Mouse (Mus musculus) neural tube, embryonic 12.5 days (tissue): ENCODE measurements around the gene Cpm. TPM values are rescaled to one million over a fixed set of nuclear protein-coding genes. Genes with fewer than 3 reads are reported as not detected.
"Not testable (repeated sequence)": the region's sequence is repeated elsewhere in the genome, so short reads cannot be mapped to it uniquely, and the experiment has no call there.

Source experiments
- ATAC-seq: fragments of 200-750 bp; cut with Nextera tagmentation; 2 replicates; pipeline ENCODE4 v1.8.0; 2017; ENCODE audit warnings: low read depth, mild to moderate bottlenecking, moderate TSS enrichment, moderate library complexity; ENCODE audit not compliant: low FRiP score
- H3K27ac ChIP-seq: fragments of 300-500 bp; sonication (generic); 2 replicates; pipeline ENCODE4 v1.5.1; 2016
- H3K27me3 ChIP-seq: fragments of 300-500 bp; sonication (generic); replicated peaks from 2 replicates; pipeline ENCODE4 v1.6.1; 2016; ENCODE audit warnings: mild to moderate bottlenecking
- H3K36me3 ChIP-seq: fragments of 300-500 bp; sonication (generic); 2 replicates; pipeline ENCODE4 v1.6.1; 2016; ENCODE audit warnings: mild to moderate bottlenecking
- H3K4me1 ChIP-seq: fragments of 300-500 bp; sonication (generic); 2 replicates; pipeline ENCODE4 v1.6.1; 2016
- H3K4me2 ChIP-seq: fragments of 300-500 bp; sonication (generic); replicated peaks from 2 replicates; pipeline ENCODE4 v1.6.1; 2016; ENCODE audit warnings: mild to moderate bottlenecking
- H3K4me3 ChIP-seq: fragments of 300-500 bp; sonication (generic); 2 replicates; pipeline ENCODE4 v1.5.1; 2016
- H3K9ac ChIP-seq: fragments of 300-500 bp; sonication (generic); 2 replicates; pipeline ENCODE4 v1.6.1; 2016; ENCODE audit warnings: mild to moderate bottlenecking
- H3K9me3 ChIP-seq: fragments of 300-500 bp; sonication (generic); 2 replicates; pipeline ENCODE4 v1.6.1; 2016; ENCODE audit warnings: mild to moderate bottlenecking
- WGBS: fragments of 180-500 bp; shearing (Covaris S2); methylation state at CpG from one replicate; pipeline ENCODE4 v1.1.7; 2016; 5-methylcytosine and 5-hydroxymethylcytosine counted together
- polyA plus RNA-seq: library from polyadenylated mRNA; unstranded; fragments of >200 nt; fragmentation: Nextera tagmentation; extraction: Ambion mirVana; gene quantifications from 2 replicates; pipeline ENCODE4 v1.2.1, GENCODE M21; 2016

Cpm gene
- polyA plus RNA-seq, 1 experiment from 2014 or later = 10.0 TPM

- ATAC-seq = no peak
- Histone ChIP-seq H3K4me3 (no peak overlapping the region), H3K27ac (no peak overlapping the region), H3K4me2 (no peak overlapping the region), H3K9ac (no peak overlapping the region), H3K4me1 (no peaks in the 10 kb centered on the region), H3K9me3 (no peaks in the 10 kb centered on the region), H3K36me3 (no peaks in the 10 kb centered on the region), H3K27me3 (no peaks in the 10 kb centered on the region)
- WGBS = 86% methylated on average over 2 of the region's 2 CpGs
Observed at GRCm38 (mm10) chr10:117611976-117612375, 17.3 kb upstream of the Cpm start.

- H3K27ac ChIP-seq = no peak overlapping the region
- ATAC-seq = no peak
- H3K4me2 ChIP-seq = no peak overlapping the region
- no peak overlapping the region for H3K9ac ChIP-seq
- WGBS = 90% methylated on average over 8 of the region's 8 CpGs
- H3K4me1 ChIP-seq = no peaks in the 10 kb centered on the region
- H3K9me3 ChIP-seq = no peaks in the 10 kb centered on the region
- H3K4me3 ChIP-seq = no peak overlapping the region
- no peaks in the 10 kb centered on the region for H3K27me3 ChIP-seq
- no peaks in the 10 kb centered on the region for H3K36me3 ChIP-seq
Observed at GRCm38 (mm10) chr10:117612621-117613584, 16.4 kb upstream of the Cpm start.

- no peak overlapping the region for H3K27ac ChIP-seq
- no peak overlapping the region for H3K4me3 ChIP-seq
- H3K36me3 ChIP-seq = no peaks in the 10 kb centered on the region
- WGBS = 88% methylated on average over 6 of the region's 6 CpGs
- no peak overlapping the region for H3K9ac ChIP-seq
- H3K4me2 ChIP-seq = no peak overlapping the region
- no peaks in the 10 kb centered on the region for H3K4me1 ChIP-seq
- H3K9me3 ChIP-seq = no peaks in the 10 kb centered on the region
- no peaks in the 10 kb centered on the region for H3K27me3 ChIP-seq
- ATAC-seq = no peak
Observed at GRCm38 (mm10) chr10:117613960-117614359, 15.3 kb upstream of the Cpm start.

- H3K27me3 ChIP-seq = no peaks in the 10 kb centered on the region
- no peaks in the 10 kb centered on the region for H3K4me1 ChIP-seq
- H3K4me3 ChIP-seq = no peak overlapping the region
- 76% methylated on average over 3 of the region's 3 CpGs for WGBS
- ATAC-seq = no peak
- no peak overlapping the region for H3K4me2 ChIP-seq
- no peak overlapping the region for H3K9ac ChIP-seq
- H3K36me3 ChIP-seq = no peaks in the 10 kb centered on the region
- H3K27ac ChIP-seq = no peak overlapping the region
- no peaks in the 10 kb centered on the region for H3K9me3 ChIP-seq
Observed at GRCm38 (mm10) chr10:117614387-117614786, 14.9 kb upstream of the Cpm start.

- no peaks in the 10 kb centered on the region for H3K36me3 ChIP-seq
- H3K9ac ChIP-seq = no peak overlapping the region
- no peaks in the 10 kb centered on the region for H3K9me3 ChIP-seq
- no peak overlapping the region for H3K4me3 ChIP-seq
- no peak overlapping the region for H3K4me2 ChIP-seq
- 91% methylated on average over 8 of the region's 8 CpGs for WGBS
- no peak overlapping the region for H3K27ac ChIP-seq
- H3K27me3 ChIP-seq = no peaks in the 10 kb centered on the region
- no peaks in the 10 kb centered on the region for H3K4me1 ChIP-seq
- ATAC-seq = no peak
Observed at GRCm38 (mm10) chr10:117615239-117615638, 14.1 kb upstream of the Cpm start.

GRCm38 (mm10) chr10:117615746-117616145, 13.6 kb upstream of the Cpm start:
- Histone ChIP-seq H3K36me3 (no peaks in the 10 kb centered on the region), H3K4me1 (no peaks in the 10 kb centered on the region), H3K27me3 (no peaks in the 10 kb centered on the region), H3K27ac (no peak overlapping the region), H3K9me3 (no peaks in the 10 kb centered on the region), H3K9ac (no peak overlapping the region), H3K4me2 (no peak overlapping the region), H3K4me3 (no peak overlapping the region)
- ATAC-seq = no peak
- WGBS = 80% methylated on average over 4 of the region's 4 CpGs

GRCm38 (mm10) chr10:117616191-117616680, 13.1 kb upstream of the Cpm start:
- no peak overlapping the region for H3K4me3 ChIP-seq

GRCm38 (mm10) chr10:117616765-117617164, 12.5 kb upstream of the Cpm start:
- H3K9me3 ChIP-seq, H3K4me3 ChIP-seq, H3K36me3 ChIP-seq, H3K27me3 ChIP-seq, ATAC-seq, H3K4me1 ChIP-seq, H3K4me2 ChIP-seq, H3K27ac ChIP-seq, H3K9ac ChIP-seq: not testable (repeated sequence)
- WGBS = 85% methylated on average over 4 of the region's 4 CpGs

More at GRCm38 (mm10) chr10:117616191-117616680, 13.1 kb upstream of the Cpm start:
- Histone ChIP-seq H3K4me2 (no peak overlapping the region), H3K27me3 (no peaks in the 10 kb centered on the region), H3K36me3 (no peaks in the 10 kb centered on the region), H3K4me1 (no peaks in the 10 kb centered on the region), H3K27ac (no peak overlapping the region), H3K9me3 (no peaks in the 10 kb centered on the region), H3K9ac (no peak overlapping the region)
- ATAC-seq = no peak
- WGBS = 94% methylated on average over 6 of the region's 6 CpGs

GRCm38 (mm10) chr10:117617568-117618345, 11.5 kb upstream of the Cpm start:
- H3K4me2 ChIP-seq = no peak overlapping the region
- H3K27me3 ChIP-seq = no peaks in the 10 kb centered on the region
- H3K27ac ChIP-seq = no peak overlapping the region
- H3K4me1 ChIP-seq = no peaks in the 10 kb centered on the region
- no peaks in the 10 kb centered on the region for H3K9me3 ChIP-seq
- no peak overlapping the region for H3K4me3 ChIP-seq
- WGBS = 89% methylated on average over 3 of the region's 3 CpGs
- no peaks in the 10 kb centered on the region for H3K36me3 ChIP-seq
- H3K9ac ChIP-seq = no peak overlapping the region
- no peak for ATAC-seq

- no peak for ATAC-seq
- Histone ChIP-seq H3K4me1 (no peaks in the 10 kb centered on the region), H3K4me3 (no peak overlapping the region), H3K4me2 (no peak overlapping the region), H3K27ac (no peak overlapping the region), H3K9ac (no peak overlapping the region), H3K36me3 (no peaks in the 10 kb centered on the region), H3K9me3 (no peaks in the 10 kb centered on the region), H3K27me3 (no peaks in the 10 kb centered on the region)
- WGBS = 87% methylated on average over 27 of the region's 27 CpGs
Observed at GRCm38 (mm10) chr10:117619041-117619861, 10.0 kb upstream of the Cpm start.

GRCm38 (mm10) chr10:117619862-117620179, 9.5 kb upstream of the Cpm start:
- H3K27me3 ChIP-seq = no peaks in the 10 kb centered on the region
- 87% methylated on average over 2 of the region's 2 CpGs for WGBS
- ATAC-seq = no peak
- H3K27ac ChIP-seq = no peak overlapping the region
- H3K4me3 ChIP-seq = no peak overlapping the region
- no peak overlapping the region for H3K9ac ChIP-seq
- no peak overlapping the region for H3K4me2 ChIP-seq
- H3K4me1 ChIP-seq = 0 out of 2 replicates have a peak, but pooled peaks cover 2% of the 10 kb centered on the region
- H3K36me3 ChIP-seq = no peaks in the 10 kb centered on the region
- H3K9me3 ChIP-seq = no peaks in the 10 kb centered on the region

- Histone ChIP-seq H3K36me3 (no peaks in the 10 kb centered on the region), H3K9ac (no peak overlapping the region), H3K9me3 (no peaks in the 10 kb centered on the region), H3K27ac (no peak overlapping the region), H3K27me3 (no peaks in the 10 kb centered on the region), H3K4me1 (0 out of 2 replicates have a peak, but pooled peaks cover 5% of the 10 kb centered on the region), H3K4me3 (no peak overlapping the region), H3K4me2 (no peak overlapping the region)
- 90% methylated on average over 4 of the region's 4 CpGs for WGBS
- ATAC-seq = no peak
Observed at GRCm38 (mm10) chr10:117620530-117620929, 8.8 kb upstream of the Cpm start.
